Mouse (Mus musculus) adrenal gland, postnatal 36 days (tissue): ENCODE measurements at regions not wholly inside any gene's neighbourhood (a gene's known extent, or its start where the extent isn't known, plus 50 kb on each side); places are given as distances from the start of the nearest gene placed in this dataset.

Source experiments
- DNase-seq, 2 experiments: peaks; one replicate each; pipeline ENCODE4 v3.0.0; 2021; ENCODE audit warnings: mixed read lengths in 1 of 2

DNA sequence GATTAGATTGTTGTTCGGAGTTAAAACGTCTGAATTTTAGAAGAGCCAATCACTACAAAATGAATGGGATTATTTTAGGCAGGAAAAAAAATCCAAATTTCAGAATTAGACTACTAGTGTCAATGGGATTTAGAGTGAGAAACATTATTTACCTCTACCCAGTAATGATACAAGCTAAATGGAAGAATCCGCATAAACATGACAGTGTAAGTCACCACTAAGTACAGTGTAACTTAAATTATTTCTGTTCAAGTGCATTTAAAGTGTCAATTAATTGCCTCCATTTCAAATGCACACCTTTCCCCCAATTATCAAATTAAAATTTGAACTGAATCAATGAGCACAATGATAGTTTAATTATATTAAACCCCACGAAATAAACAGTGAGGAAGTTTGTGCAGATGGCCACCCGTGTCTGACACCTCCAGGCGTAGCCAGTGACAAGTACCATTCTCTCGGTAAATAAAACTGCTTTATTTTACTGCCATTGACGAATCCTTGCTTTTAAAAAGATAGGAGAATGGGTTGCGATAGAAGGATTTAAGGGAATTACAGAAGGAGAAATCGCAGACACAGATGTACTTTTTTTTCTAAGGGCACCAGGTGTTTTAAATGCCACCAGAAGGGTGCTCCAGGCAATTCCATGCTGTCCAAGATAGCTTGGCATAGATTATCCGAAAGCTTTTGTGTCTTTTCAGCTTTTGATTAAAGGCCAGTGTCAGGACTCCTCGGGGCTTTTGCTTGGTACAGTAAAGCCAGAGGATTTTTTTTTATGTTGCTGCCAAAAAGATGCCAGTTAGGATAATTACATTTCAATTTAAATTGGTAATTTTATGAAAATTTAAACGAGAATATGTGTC is 249.5 kb upstream of the Gm11146 start:
- no peak for DNase-seq

DNA sequence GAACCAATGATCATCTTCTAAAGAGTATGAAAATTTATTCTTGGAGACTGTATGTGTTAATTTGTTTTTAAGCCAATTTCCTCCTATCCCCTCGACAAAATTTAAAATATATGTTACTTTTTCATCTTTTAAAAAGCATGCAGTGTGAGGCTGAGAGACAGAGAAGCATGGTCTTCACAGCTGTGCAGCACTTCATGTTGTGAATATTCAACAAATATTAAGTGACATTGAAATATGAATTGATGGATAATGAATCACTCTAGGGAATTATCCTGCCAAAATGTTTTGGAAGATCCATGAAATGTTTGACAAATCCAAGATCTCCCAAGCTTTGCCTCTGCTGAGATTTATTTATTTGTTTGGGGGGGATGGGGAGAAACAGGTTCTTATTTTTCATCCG is 233.9 kb upstream of the Gm11146 start:
- DNase-seq: no peak

DNA sequence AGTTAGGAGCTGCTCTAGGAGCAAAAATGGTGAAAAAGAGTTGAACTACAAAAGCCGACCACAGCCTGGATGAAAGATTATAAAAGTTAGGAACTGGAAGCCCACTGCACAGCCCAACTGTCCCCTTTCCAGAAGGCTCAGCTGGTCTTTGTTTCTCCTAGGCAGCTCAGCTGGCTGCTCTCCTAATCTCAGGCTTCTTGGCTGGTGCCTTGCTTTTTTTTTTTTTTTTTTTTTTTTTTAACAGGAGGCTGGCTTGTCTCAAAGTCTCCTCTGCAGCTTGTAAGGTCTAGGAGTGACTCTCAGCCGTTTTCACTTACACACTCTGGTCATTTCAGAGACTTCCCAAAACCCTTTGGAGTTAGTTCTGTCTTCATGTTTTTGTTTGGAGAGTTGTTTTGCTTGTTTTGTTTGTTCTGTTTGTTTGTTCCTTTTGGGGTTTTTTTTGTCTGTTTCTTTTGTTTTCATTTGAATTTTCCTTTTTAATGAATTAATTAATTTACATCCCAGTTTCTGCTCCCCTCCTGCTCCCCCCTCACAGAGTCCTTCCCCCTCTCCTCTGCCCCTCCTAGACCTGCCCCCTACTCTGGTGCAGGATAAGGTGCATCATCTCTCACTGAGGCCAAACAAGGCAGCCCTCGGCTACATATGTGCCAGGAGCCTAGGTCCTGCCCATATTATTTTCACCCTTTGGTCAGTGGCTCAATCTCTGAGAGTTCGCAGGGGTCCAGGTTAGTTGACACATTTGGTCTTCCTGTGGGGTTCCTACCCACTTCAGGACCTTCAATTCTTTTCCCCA is 225.6 kb upstream of the Gm11146 start:
- DNase-seq: peak in 1 of 2 experiments; percentile 4

DNA sequence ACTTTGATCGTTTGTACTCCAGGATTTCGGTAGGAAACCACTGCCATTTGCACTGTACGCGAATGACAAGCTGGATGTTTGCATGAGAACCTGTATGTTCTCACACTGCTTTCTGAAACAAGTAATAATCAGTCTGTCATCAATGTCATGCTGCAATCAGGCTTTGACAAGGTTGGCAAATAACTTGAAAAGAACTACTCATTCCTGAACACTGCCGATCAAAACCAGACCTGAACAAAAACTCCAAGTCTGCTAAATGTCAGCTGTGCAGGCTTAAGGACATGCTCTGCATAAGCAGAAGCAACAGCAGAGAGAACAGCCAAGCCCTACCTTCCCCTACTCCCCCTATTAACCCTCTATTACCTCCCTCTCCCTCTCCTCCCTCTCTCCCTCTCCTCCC is 197.8 kb upstream of the Gm11146 start:
- no peak for DNase-seq

DNA sequence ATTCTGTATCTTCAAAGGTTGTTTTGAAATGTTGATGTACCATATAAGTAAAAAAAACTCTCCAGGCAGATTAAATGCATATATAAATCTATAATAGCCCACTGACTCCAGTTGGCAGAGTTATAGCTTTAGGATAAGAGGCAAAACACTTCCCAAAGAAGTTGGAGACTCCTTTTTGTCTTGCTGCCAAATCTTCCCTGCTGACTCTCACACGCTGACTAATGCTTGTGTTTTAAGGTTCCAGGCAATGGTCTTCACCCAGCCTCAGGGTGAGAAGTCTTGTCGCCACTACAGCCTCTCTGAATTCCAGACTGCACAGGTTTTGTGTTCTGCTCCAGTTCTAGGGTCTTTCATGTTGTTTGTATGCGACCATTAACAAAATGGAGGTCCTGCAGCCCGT is 195.0 kb upstream of the Gm11146 start:
- no peak for DNase-seq

DNA sequence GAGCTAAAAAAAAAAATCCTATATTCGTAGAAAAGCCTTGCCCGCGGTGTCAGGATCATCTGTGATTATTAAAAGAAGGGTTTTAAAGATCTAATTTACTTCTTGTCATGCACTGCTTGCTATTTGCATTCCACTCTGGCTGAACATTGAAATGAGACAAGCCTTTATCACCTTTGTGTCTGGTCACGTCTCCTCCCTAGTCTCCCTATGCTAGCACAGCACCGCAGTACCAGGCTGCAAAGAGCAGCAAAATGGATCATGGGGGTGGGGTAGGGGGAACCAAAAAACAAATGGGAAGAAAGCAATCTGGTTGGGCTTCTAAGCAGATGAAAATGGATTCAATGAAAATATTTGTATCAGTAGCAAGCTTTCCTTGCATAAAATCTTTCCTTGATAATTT is 187.8 kb upstream of the Gm11146 start:
- DNase-seq: no peak

DNA sequence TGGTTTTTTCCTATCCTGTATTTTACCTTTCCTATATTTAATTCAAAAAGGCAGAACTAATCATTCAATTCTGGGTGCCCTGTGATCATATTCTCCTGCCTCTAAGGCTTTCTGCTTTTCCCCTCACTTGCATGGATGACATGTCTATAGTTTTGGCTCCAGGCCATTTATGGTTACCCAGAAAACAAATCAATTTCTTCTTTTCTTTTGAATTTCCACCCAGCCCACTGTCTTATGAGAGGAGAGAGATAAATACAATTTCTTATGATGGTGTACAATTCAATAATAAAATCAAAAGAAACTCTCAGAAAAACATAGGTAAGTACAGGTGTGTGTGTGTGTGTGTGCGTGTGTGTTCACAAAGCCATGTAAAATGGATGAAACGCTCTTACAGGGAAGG is 187.3 kb upstream of the Gm11146 start:
- DNase-seq: no peak

DNA sequence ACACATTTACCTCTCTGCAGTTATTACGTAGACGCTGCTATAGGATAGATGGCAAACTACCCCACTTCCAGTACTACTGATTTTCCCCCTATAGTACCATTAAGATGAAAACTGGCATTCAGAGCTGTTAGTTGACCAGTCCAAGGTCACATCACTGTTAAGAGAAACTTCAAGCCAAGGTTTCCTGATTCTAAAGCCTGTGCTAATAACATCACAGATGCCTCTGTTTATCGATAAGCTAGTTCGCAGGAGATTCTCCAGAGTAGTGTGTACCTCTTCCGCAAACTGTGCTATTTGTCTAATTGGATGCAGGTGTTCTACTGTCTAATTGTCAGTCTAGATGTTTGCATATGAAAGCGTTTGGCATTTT is 186.9 kb upstream of the Gm11146 start:
- no peak for DNase-seq

DNA sequence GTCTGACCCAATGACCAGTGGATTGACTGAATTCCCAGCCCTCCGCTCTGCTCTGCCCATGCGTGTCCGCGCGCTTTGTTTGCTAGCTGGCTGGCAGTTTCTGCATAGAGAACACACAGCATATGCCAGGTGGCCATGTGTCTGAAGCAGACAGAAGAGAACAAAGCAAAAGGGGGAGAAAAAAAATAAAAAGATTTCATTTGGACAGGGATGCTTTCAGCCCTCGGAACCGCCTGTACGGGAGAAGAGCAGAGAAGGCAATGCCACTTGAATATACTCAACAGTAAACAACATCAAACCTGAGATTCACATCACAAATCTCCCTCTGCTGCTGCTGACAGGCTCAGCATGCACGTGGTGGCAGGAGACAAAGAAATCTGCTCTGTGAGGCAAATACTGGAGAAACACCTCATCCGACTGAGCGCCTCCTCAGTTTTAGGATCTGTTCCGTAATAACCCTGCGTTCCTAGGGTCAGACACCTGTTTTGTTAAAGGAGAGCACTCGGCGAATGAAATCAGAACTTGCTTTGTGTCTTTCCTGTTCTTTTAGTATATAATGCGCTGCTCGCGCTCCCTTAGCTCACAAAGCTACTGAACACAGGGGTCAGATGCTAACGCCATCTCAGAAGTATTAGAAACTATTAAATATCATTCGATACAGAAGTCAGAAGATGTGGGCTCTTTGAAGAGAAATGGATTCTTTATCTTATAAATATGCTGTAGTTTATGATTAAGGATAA is 186.3 kb upstream of the Gm11146 start:
- no peak for DNase-seq

DNA sequence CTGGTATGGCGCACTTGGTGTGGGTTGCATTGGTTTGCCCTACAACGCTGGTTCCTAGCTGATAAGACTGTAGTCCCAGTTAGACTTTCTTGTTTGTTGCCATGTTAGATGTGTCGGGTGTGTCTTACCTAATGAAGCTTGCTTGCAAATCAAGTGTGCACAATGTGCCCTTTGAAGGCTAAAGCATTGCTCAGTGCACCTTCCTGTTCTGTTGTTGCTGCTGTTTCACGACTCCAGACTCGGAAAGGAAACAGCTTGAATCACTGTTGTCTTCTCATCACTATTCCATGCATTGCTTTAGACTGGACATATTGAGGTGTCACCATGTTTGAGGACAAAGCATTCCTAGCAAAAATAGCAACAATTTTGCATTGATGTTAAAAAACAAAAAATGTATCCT is 185.1 kb upstream of the Gm11146 start:
- DNase-seq: no peak

DNA sequence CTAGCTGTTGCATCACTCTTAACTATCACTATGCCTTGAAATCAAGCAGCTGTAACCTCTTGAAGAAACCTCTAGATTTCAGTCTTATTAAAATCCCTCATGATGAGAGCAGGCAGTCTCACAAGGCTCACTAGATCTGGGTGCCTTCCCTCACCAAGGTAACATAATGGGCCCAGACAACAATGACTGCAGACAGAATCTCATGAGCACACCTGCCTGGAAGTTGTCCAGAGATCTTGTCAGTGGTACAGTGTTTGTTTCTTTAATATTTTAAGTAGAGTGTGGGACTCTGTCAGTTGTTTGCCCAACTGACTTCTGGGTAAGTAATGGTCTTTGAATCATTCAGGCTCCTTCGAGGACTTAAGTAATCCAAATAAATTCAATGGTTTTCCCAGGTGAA is 177.1 kb upstream of the Gm11146 start:
- no peak for DNase-seq

DNA sequence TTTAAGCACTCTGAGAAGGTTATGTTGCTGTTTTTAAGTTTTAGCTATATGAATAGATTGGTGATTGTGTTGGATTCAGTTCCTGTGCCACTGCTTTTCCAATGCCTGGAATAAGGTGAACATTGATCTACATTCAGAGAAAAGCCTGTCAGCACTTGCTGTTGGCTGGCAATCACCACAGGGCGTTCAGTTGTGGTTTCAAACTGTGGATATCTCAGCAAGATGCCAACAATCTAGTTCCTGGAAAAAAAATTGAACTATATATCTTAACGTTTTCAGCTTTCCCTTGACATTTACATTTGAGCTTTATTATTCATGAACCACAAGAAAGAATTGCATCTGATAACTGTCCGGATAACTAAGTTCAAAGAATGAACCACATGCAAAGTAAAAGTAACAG is 170.2 kb upstream of the Gm11146 start:
- no peak for DNase-seq

DNA sequence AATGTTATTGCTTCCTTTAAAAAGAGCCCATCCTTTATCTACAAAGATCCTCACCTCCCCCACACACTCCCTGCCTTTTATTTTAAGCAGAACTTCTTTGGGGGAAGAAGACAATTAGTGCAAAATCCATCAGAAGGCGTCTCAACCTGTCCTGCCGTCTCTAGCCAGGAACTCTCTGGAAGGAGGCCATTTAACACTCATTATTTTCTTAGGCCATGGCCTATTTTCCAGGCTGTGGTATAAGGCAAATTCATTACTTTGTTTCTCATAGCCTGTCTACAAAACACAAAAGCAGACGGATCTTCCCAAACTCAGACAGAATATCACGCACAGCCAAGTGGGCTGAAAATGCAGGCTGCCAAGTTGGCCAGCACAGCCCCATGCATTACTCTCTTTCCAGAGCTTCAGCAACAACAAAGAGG is 159.0 kb upstream of the Gm11146 start:
- DNase-seq: no peak

DNA sequence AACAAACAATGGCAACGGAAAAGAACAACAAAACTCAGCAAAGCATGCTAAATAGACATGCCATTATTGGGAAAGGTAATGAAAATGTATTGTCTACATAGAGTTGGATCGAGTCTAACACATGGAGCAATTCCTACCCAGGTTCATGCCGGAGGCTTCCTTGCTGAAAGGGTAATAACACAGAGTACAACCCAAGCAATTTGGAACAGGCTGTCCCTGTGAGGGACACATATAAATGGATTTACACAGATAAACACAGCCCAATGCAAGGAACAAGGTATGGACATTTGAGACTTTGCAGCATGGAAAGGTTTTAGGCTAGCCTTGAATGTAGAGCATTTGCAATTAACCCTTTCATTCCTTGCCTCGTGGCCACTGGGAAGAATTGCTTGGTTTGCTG is 158.6 kb upstream of the Gm11146 start:
- no peak for DNase-seq

DNA sequence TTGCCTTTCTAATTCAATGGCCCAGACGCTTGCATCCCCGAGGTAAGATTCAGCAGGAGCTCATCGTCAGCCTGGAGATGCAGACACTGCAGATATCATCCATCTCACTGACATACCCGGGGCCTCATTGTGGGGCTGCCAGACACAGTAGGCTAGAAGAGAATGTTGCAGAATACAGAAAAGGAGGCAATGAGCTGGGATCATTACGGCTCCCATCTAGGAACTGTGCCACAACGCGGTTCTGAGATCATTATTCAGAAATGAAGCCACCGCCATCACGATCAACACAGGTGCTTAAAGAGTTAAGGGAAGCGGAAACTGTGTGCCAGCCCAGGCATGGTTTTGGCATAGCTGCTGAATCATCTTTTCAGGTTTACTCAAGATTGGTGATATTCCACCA is 158.1 kb upstream of the Gm11146 start:
- no peak for DNase-seq

DNA sequence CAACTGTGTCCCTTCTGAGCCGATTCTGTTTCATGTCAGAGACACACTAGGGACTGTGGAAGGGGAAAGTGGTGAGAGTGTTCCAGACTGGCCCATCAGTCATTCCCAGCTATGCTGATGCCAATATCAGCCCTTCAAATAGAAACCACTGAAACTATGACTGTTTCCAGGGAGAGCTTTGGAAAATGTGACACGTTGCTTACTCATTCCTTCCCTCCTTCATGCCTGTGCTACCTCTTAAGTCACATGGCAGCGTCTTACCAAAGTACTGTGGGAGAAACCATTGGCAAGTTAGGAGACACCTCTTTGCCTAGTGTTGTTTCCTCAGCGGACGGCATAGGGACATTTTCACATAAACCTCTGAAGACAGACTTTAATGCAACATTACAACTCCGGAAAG is 153.0 kb upstream of the Gm11146 start:
- DNase-seq: no peak

DNA sequence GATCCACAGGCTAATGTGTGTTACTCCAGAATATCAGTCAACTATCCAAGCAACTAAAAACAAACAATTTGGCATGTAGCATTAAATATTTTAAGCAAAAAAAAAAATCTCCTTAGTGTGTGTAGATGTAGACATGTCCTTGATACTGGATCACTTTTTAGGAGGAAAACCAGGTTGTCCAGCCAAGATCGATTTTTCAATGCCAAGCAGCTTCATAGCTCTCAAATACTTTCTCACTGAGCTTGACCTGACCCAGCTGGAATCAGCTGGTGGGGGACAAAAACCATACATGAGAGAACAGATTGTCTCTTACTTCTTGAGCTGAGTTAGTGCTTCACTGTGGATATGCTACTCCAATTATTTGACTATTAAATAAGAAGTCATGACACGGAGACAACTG is 147.6 kb upstream of the Gm11146 start:
- DNase-seq: no peak

DNA sequence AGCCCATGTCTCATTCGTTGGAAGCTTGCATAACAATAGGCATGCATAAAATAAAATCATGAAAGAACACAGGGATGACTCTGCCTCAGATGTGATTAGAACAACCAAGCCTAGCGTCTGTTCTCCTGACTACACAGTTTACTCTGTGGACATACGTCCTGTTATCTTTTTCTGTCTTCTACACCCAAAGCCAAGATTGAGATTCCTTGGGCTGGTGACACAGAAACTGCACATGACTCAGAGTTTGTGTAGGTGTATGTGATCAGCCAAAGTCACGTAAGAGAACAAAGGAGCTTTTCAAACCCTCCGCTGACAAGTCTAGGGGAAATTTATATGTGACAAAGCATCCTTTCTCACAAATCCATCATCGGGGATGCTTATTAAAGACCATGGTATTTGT is 141.9 kb upstream of the Gm11146 start:
- DNase-seq: no peak

DNA sequence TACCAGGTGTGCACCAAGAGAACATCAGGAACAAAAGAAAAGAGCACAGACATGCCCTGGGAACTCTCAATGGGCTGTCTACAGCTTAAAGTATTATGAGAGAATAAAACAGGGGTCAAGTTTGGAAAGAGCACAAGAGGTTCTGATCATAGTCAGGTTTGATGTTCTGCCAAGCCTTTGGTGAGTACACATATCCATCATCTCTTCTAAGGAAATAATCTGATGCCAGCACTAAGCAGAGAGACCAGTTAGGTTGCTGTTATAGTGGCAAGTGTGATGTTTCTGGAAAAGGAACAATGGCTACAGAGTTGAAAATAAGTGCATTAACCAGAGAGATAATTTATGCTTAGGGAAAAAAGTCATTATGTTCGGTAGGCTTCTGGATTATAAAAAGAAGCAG is 136.9 kb upstream of the Gm11146 start:
- peak in 1 of 2 experiments; percentile 14 for DNase-seq

DNA sequence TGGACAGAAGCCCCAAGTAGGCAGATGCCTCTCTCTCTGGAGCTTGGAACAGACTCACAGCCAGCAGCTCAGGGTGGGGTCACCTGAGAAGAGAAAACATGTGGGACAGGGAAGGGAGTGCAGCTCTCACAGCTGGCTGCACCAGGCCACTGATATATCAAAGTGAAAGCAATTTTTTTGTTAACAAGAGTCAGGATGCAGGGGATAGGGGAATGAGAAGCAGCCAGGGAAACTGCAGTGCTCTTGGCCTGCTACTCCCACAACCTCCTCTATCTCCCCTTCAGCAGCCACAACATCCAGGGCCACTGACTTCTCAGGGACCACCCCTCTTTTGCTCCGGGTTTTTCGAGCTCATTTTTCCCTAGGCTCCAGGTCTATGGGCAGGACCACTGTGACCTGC is 117.5 kb upstream of the Gm11146 start:
- DNase-seq: no peak

DNA sequence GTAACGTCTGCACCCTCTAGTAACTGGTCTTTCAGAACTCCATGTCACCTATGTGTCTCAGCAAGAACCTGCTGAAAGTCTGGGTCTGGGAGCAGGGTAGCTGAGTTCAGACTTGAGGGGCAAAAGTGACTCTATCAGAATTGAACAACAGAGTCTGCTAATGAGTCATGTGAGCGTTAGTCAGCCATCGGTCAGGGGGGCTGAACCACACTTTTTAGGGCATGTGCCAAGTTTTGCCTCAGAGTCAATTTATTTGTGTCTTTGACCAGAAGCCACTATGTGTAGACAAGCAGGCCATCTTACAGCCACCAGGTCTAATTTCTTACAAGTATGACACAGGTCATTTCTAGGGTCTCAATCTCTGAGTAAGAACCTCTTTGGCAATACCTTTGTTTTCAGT is 115.9 kb upstream of the Gm11146 start:
- peak; percentile 7 to 8 for DNase-seq

DNA sequence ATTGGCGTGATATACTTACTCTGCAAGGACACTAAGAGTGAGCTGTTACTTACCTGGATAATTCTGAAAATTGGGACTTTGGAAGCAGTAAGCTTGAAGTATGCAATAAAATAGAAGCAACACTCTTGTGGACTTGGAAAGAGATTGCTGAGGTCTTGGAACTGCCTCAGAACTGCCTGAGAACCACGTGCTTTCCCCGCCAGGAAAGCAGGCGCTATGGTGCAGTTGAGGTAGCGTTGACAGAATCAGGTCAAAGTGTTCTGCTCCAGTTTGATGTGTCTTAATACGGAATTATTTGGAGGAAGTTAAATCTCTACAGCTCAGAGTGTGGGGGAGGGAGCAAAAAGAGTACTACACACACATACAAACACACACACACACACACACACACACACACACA is 102.8 kb upstream of the Gm11146 start:
- DNase-seq: no peak

DNA sequence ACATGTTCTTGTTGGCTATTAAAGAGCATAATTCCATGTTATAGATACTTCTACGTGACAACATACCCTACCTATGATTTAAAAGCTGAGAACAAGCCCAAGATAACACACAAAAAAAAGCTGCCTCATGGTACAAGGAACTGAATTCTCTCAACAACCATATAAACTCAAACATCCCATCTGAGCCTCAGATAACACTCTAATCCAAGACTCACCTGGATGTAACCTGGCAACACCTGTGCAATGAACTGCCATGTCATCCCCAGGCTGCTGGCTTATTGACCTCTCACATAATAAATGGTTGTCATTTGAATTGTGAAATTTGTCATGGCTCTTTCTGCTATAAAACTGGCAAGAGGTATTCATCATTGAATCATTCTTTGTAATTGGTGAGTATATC is 93.5 kb upstream of the Gm11146 start:
- no peak for DNase-seq
